Mouse (Mus musculus) liver, postnatal 0 days (tissue): ENCODE results near the gene Sash1.

Source experiments
- CTCF ChIP-seq: sonication (generic); IDR thresholded peaks from 2 replicates; pipeline ENCODE4 v1.5.1; 2016; ENCODE audit warnings: antibody characterized with exemption, low read depth
- EP300 ChIP-seq: IDR thresholded peaks from 2 replicates; pipeline ENCODE4 v1.6.1; 2016; ENCODE audit warnings: antibody characterized with exemption, low read depth, mild to moderate bottlenecking

GRCm38 (mm10) chr10:8742872-8743271 is 143.0 kb downstream of the Sash1 start:
- TF ChIP-seq CTCF (peak; percentile 70), EP300 (no peak)
